Mouse (Mus musculus) R1 (cell line): ENCODE measurements at regions not wholly inside any gene's neighbourhood (a gene's known extent, or its start where the extent isn't known, plus 50 kb on each side); places are given as distances from the start of the nearest gene placed in this dataset.

Experiments used
- DNase-seq: peaks from one replicate; pipeline ENCODE4 v3.0.0-alpha.2; 2018; ENCODE audit warnings: low read depth, low spot score

DNA sequence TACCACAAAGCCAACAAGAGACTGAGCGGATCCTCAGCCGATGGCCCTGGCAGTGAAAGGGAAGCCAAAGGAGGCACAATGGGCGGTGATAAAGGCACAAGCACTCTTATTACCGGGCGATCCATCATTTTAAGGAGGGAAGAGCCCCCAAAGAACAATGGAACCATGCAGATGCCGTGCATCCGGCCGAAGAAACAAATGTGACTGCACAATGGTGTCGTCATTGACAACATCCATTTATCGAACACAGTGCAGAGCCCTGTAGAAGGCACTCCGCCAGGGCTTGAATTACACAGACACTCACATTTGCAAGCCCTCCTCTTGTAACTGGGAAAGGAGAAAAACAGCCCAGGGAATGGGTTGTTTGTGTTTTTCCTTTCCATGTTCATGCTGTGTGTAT, 80.7 kb upstream of the Atp5g3 start:
- peak; percentile 16 for DNase-seq

DNA sequence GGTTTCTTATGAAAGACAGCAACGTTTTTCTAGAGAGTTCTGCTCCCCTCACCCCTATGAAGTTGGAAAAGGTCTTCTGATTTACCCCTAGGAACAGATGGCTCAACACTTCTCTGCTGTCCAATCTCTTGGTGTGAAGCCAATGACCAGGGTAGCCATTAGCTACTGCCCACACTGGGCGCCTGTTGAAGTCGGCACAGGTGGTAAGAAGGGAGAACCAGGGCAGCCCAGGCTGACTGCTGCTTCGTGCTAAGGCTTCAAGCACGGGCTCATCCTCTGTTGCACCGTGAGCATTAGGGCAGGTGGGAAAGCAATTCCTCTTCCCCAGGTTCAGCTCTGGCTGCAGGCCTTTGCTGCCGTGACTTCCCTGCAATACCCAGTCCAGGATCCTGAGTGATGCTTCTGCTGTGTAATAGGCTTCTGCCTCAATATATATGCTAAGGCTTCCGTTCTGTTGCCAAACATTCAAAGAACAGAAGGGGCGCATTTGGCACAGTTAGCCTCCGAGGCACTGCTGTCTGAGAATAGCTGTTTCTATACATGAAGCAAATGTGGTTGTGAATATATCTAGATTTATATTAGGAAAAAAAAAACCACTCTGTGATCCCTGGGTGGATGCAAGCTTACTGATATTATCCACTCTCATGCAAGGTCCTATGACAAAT, 76.4 kb upstream of the Atp5g3 start:
- no peak for DNase-seq

- DNase-seq, result no peak
Observed at GRCm38 (mm10) chr2:73985911-73986250, 74.8 kb upstream of the Atp5g3 start.

- no peak for DNase-seq
Observed at GRCm38 (mm10) chr2:73985238-73985910, 74.2 kb upstream of the Atp5g3 start.

- no peak for DNase-seq
Observed at GRCm38 (mm10) chr2:73983166-73983565, 72.0 kb upstream of the Atp5g3 start.

GRCm38 (mm10) chr2:73978072-73978471, 66.9 kb upstream of the Atp5g3 start:
- DNase-seq, result no peak

DNA sequence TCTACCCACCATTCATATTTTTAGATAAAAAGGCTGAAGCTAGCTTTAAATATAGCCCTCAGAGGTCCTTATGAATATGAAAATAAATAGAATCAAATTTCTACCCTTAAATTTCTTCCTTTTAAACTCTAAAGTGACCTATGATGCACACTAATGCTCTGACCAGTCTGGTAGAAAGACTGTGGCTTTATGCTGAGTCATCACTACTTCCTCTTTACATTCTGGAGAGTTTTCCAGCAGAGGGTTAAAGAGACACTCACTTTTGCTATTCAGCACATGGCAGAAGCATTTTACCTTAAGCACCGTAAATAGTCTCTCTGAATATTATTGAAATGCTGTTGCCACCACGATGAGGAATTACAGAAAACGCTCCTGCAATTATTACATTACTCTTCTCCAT, 62.6 kb upstream of the Atp5g3 start:
- no peak for DNase-seq

- no peak for DNase-seq
Observed at GRCm38 (mm10) chr2:73967618-73968017, 56.5 kb upstream of the Atp5g3 start.

DNA sequence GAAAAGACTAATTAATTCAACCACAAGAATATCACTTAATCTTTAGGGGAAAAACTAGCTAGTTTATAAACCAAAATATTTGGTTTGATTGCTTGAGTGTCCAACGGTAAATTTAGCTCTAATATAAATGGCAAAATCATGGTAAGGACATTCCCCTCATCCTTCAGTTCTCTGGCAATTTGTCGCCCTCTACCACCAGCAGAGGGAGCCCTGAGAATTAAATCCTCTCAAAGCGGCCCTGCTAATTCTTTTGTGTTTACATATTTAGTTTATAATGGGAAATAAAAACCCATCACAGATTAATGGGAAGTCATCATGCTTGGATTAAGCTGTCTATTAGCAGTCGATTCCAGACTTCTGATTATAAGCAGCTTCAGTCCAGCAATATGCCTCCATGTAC, 54.5 kb upstream of the Atp5g3 start:
- peak; percentile 44 for DNase-seq
